Mouse (Mus musculus) heart, adult 8-10 months (tissue): ENCODE data around the gene Prkab1. TPM values are rescaled to one million over a fixed set of nuclear protein-coding genes. Genes with fewer than 3 reads are reported as not detected.

Experiments
- DNase-seq: peaks from one replicate; pipeline ENCODE4 v3.0.0; 2022; ENCODE audit warnings: low spot score
- total RNA-seq, 4 experiments: library from RNA; stranded (reverse); gene quantifications; 2 replicates each; pipeline ENCODE4 v1.2.4; 2022

Prkab1 gene
- total RNA-seq, 4 experiments from 2014 or later = 43.4 to 62.6 (median 47.1) TPM

DNA sequence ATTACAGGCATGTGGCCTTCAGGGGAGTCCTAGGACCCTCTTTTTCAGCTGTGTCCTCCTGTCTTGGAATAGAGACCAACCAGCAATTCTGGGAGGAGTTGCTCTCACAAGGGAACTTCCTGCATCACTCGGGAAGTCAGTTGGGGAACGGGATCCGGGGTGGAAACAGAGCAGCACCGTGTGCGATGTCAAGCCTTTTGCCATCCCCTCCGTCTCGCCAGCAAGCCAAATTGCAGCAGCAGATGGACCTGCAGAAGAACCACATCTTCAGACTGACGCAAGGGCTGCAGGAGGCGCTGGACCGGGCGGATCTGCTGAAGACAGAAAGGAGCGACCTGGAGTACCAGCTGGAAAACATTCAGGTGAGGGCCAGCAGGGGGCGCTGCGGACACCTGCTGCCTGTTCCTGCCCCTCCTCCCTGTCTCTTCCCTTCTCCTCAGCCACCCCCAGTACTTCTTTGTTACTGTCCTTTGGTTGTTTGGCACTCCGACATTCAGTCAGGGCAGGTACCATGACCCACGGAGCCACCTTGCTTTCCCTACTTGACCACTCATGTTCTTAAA, 45.1 kb downstream of the Prkab1 start:
- no peak for DNase-seq

DNA sequence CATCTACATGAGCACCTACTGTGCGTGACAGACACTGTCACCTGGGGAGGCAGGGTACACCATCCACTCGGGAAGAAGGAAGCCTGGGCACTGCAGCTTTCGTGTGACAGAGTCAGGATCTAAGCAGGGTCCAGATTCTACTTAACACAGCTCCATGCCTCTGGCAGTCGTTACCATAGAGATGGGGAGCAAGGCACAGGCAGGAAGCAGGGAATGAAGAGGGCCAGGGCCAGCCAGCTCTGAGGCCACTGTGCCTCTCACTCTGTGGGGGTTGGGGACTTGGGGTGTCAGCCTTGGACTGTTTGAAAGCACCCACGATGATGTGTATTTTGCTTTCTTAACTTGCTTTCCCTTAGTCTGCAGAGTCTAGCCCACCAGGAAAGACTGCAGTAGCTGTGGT, 46.1 kb downstream of the Prkab1 start:
- DNase-seq = no peak

DNA sequence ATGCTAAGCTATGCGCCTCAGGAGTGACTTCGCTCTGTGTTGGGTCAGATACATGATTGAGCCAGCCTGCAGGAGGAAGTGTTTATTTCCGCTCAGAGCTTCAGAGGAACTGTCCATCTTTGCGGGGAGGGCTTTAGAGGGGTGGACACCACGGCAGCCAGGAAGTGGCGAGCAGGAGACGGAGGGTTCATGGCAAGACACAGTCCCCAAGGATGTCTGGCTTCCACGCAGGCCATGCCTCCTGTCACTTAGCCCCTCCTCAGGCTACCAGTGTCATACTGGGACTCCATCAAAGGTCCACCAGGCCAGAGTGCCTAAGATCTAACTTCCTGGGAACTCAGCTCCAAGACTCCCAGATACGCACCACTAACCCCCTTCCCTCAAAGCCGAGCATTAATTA, 46.6 kb downstream of the Prkab1 start:
- peak; percentile 72 for DNase-seq

DNA sequence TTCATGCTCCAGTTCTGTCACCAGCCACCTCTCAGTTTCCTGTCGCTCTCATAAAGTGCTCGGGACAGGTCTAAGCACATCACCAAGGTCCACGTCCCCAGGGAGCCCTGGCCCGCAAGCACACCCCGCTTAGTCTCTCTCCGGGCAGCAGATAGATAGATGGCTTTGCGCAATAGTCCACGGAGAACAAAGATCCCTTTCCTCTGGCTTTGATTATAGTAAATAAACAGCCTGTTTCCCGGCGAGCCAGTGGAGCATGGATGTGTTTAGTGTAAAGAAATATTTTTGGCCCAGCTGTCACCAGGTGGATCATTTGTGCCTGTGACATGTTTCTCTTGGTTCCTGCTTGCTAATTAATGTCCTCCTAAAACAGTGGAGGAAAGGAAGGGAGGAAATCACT, 47.0 kb downstream of the Prkab1 start:
- DNase-seq = no peak

DNA sequence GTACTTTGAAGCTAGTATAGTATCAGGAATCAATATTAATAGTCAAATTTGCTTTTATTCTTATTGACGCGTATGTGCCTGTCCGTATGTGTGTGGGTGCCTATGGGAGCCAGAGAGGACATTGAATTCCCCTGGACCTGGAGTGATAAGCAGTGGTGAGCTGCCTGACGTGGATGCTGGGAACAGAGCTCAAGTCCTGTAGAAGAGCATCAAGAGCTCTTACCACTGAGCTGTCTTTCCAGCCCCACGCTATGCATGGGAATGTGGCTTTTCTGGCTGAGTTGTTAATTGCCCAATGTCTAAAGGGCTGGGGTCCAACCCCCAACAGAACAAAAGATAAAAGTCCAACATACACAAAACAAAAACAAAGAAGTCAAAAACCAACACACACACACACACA, 47.9 kb downstream of the Prkab1 start:
- no peak for DNase-seq

- no peak for DNase-seq
Measured at GRCm38 (mm10) chr5:115975672-115976071, 48.6 kb downstream of the Prkab1 start.

DNA sequence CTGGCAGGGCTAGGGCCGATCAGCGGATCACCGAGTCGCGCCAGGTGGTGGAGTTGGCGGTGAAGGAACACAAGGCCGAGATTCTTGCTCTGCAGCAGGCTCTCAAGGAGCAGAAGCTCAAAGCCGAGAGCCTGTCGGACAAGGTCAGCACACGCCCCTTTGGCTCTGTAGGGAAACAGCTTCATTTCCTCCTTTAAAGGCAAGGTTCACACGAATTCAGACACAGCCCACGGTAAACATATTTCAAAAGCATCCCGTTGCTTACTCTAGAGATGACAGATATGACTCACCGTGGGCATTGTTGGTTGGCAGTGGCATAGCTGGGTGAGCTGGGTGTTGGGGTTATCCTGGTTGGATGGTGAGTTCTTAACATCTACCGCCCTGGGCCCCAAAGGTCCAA, 53.1 kb downstream of the Prkab1 start:
- DNase-seq = no peak

Other genes with a start within 250 kb of the Prkab1 start
- 1 to 10 TPM; 1.1 to 1.6 (median 1.3) TPM for gene Cit, start 179.2 kb downstream of the Prkab1 start, total RNA-seq
- gene Tmem233, start 58.7 kb upstream of the Prkab1 start, total RNA-seq = under 1 TPM in 1 of 4 experiments, not detected in 3; 0.14 TPM